Mouse (Mus musculus) CH12.LX (cell line): ENCODE measurements around the gene Mtx1. TPM values are rescaled to one million over a fixed set of nuclear protein-coding genes. Genes with fewer than 3 reads are reported as not detected.

ENCODE experiments used
- DNase-seq: peaks from one replicate; pipeline ENCODE4 v3.0.0-alpha.2; 2013; ENCODE audit errors: extremely low read depth
- H3K27ac ChIP-seq: 2 replicates; pipeline ENCODE4 v1.5.1; 2012; ENCODE audit warnings: low read depth, mild to moderate bottlenecking, control low read depth, moderate library complexity; ENCODE audit not compliant: insufficient read depth
- H3K27me3 ChIP-seq: replicated peaks from 2 replicates; pipeline ENCODE3; 2012; ENCODE audit warnings: inconsistent platforms
- H3K36me3 ChIP-seq, 2 experiments: replicated peaks in 1 of 2; 2 replicates each; pipeline versions ENCODE3 to v1.6.1; 2012; ENCODE audit warnings: inconsistent platforms in 1 of 2, low read length in 1 of 2, mild to moderate bottlenecking in 1 of 2, mixed read lengths in 1 of 2, moderate library complexity in 1 of 2; ENCODE audit not compliant: control insufficient read depth in 1 of 2, insufficient read depth in 1 of 2
- H3K4me1 ChIP-seq, 2 experiments: 2 replicates each; pipeline ENCODE4 v1.6.1; 2012; ENCODE audit warnings: inconsistent platforms in 1 of 2, moderate library complexity in 1 of 2; ENCODE audit not compliant: insufficient read depth in 2 of 2, control insufficient read depth in 1 of 2
- H3K4me2 ChIP-seq: 2 replicates; pipeline ENCODE4 v1.6.1; 2012; ENCODE audit warnings: low read depth, mild to moderate bottlenecking, control low read depth; ENCODE audit not compliant: poor library complexity, insufficient read depth, severe bottlenecking
- H3K4me3 ChIP-seq, 3 experiments: fragments of 150-350 bp in 1 of 3; sonication (generic) in 1 of 3; replicated peaks in 1 of 3; 2 replicates each; pipeline versions ENCODE3 to v1.5.1; 2011 to 2012; ENCODE audit warnings: low read depth in 2 of 3, low read length in 2 of 3, mild to moderate bottlenecking in 2 of 3, moderate library complexity in 2 of 3, control low read depth in 1 of 3, improper control_type of control experiment in 1 of 3, inconsistent platforms in 1 of 3, mixed read lengths in 1 of 3; ENCODE audit not compliant: poor library complexity in 1 of 3
- H3K79me2 ChIP-seq: replicated peaks from 2 replicates; pipeline ENCODE4 v1.6.1; 2012; ENCODE audit warnings: mild to moderate bottlenecking, moderate library complexity; ENCODE audit not compliant: control insufficient read depth, poor library complexity, insufficient read depth, severe bottlenecking; ENCODE audit errors: extremely low read depth
- H3K9ac ChIP-seq: 2 replicates; pipeline ENCODE4 v1.6.1; 2012; ENCODE audit warnings: low read depth, mild to moderate bottlenecking, control low read depth, moderate library complexity; ENCODE audit not compliant: insufficient read depth
- H3K9me3 ChIP-seq: replicated peaks from 2 replicates; pipeline ENCODE3; 2012; ENCODE audit warnings: low read length, inconsistent platforms, mixed read lengths
- CHD1 ChIP-seq: IDR thresholded peaks from 2 replicates; pipeline ENCODE4 v1.6.1; 2012; ENCODE audit warnings: low read depth, low read length, improper control_type of control experiment, inconsistent platforms
- CTCF ChIP-seq, 2 experiments: IDR thresholded peaks in 1 of 2; conservative IDR thresholded peaks in 1 of 2; 2 replicates each; pipeline ENCODE4 v1.5.1; 2011 to 2012; ENCODE audit warnings: low read depth in 2 of 2, low read length in 2 of 2, improper control_type of control experiment in 1 of 2, inconsistent platforms in 1 of 2, mild to moderate bottlenecking in 1 of 2, moderate library complexity in 1 of 2
- ELF1 ChIP-seq: IDR thresholded peaks from 2 replicates; pipeline ENCODE4 v1.6.1; 2014; ENCODE audit warnings: low read depth, mild to moderate bottlenecking, inconsistent platforms, low read length, improper control_type of control experiment
- EP300 ChIP-seq: IDR thresholded peaks from 2 replicates; pipeline ENCODE4 v1.6.1; 2011; ENCODE audit warnings: low read length, improper control_type of control experiment
- GABPA ChIP-seq: IDR thresholded peaks from 2 replicates; pipeline ENCODE4 v1.6.1; 2012; ENCODE audit warnings: low read depth, low read length, improper control_type of control experiment, inconsistent platforms; ENCODE audit not compliant: insufficient replicate concordance
- HCFC1 ChIP-seq: IDR thresholded peaks from 2 replicates; pipeline ENCODE4 v1.6.1; 2012; ENCODE audit warnings: low read depth, mild to moderate bottlenecking, inconsistent platforms, low read length, improper control_type of control experiment
- MAFK ChIP-seq: IDR thresholded peaks from 2 replicates; pipeline ENCODE4 v1.6.1; 2011; ENCODE audit warnings: low read length, improper control_type of control experiment; ENCODE audit not compliant: insufficient replicate concordance
- MEF2A ChIP-seq: IDR thresholded peaks from 2 replicates; pipeline ENCODE4 v1.6.1; 2014; ENCODE audit warnings: low read depth, mild to moderate bottlenecking, inconsistent platforms, low read length, improper control_type of control experiment, borderline replicate concordance
- NELFE ChIP-seq: IDR thresholded peaks from 2 replicates; pipeline ENCODE4 v1.6.1; 2011; ENCODE audit warnings: low read depth, low read length, improper control_type of control experiment
- POLR2A ChIP-seq: IDR thresholded peaks from 2 replicates; pipeline ENCODE4 v1.6.1; 2011; ENCODE audit warnings: low read depth, mild to moderate bottlenecking, improper control_type of control experiment, low read length
- POLR2AphosphoS2 ChIP-seq: IDR thresholded peaks from 2 replicates; pipeline ENCODE4 v1.6.1; 2011; ENCODE audit warnings: low read depth, low read length, improper control_type of control experiment
- RCOR1 ChIP-seq: conservative IDR thresholded peaks from 2 replicates; pipeline ENCODE4 v1.6.1; 2012; ENCODE audit warnings: low read depth, mild to moderate bottlenecking, inconsistent platforms, low read length, improper control_type of control experiment
- SMC3 ChIP-seq: IDR thresholded peaks from 2 replicates; pipeline ENCODE4 v1.6.1; 2011; ENCODE audit warnings: low read depth, low read length, improper control_type of control experiment
- TBP ChIP-seq: conservative IDR thresholded peaks from 2 replicates; pipeline ENCODE4 v1.6.1; 2011; ENCODE audit warnings: low read depth, low read length, improper control_type of control experiment
- TCF12 ChIP-seq: IDR thresholded peaks from 2 replicates; pipeline ENCODE4 v1.6.1; 2014; ENCODE audit warnings: low read depth, mild to moderate bottlenecking, inconsistent platforms, low read length, improper control_type of control experiment
- ZMIZ1 ChIP-seq: IDR thresholded peaks from 2 replicates; pipeline ENCODE4 v1.6.1; 2012; ENCODE audit warnings: low read depth, mild to moderate bottlenecking, inconsistent platforms, low read length, improper control_type of control experiment
- dilution Hi-C: fragments of 300-500 bp; cut with MboI; formaldehyde crosslinking; loops from 2 replicates; pipeline ENCODE4 v1.14.3; 2020; ENCODE audit warnings: low sequenced_read_pairs; ENCODE audit not compliant: extremely low pct_unique_long_range_greater_than_20kb, extremely low pct_ligation_motif_present
- in situ Hi-C: fragments of 300-500 bp; cut with MboI; formaldehyde crosslinking; loops from 3 replicates; pipeline ENCODE4 v1.14.3; 2019; ENCODE audit warnings: low sequenced_read_pairs, low pct_ligation_motif_present, low pct_unique_long_range_greater_than_20kb, mixed read lengths
- polyA plus RNA-seq: library from polyadenylated mRNA; unstranded; fragments of >175 nt; gene quantifications from 2 replicates; pipeline ENCODE4 v1.2.1, GENCODE M21; 2012; ENCODE audit warnings: low read depth; ENCODE audit not compliant: insufficient read length
- total RNA-seq, 2 experiments: library from RNA; depleted of rRNA; stranded (reverse); fragments of 300-350 nt in 1 of 2; fragments of >200 nt in 1 of 2; gene quantifications; 2 replicates each; pipeline ENCODE4 v1.2.3; 2012 to 2014

Gene Mtx1
- total and polyA plus RNA-seq, 3 experiments = 162 to 299 (median 205) TPM

DNA sequence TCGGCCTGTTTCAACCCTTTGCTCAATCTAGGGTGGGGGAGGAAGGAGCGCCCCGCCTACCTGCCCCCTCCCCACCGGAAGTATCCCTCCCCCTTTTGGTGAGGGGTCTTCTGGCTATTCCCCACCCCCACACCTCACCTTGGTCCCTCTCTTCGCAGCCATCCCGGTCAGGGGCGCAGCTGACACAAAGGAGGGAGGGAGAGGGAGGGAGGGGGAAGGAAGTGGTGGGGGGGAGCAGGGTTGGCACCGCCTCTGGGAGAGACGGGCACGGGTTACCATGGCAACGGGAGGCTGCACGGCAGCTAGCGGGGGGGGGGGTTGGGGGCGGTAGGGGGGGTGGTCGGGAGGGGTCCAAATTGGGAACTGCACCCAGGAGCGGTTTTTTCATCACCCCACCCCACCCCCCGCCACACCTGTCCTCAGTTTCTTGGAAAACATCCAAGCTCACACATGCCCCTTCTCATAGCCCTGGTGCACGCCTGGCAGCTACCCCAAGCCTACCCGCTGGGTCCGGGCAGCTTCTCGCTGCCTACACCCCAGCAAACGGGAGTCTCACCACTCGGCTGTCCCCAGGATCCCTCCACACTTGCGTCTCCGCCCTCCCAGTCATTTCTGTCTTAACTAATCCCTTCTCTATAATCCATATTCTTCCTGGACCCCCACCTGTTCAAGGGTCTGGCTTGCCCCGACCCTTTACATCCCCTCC is 18.2 kb upstream of the Mtx1 start:
- Histone ChIP-seq H3K4me3 (peak overlapping the region; percentile 63 to 84 (median 80)), H3K36me3 (peaks cover 22 to 41% of the 10 kb centered on the region in 2 experiments)
- no peak for TF ChIP-seq GABPA
- TF ChIP-seq POLR2A = no peak
- TF ChIP-seq NELFE = no peak
- 0 out of 2 replicates have a peak, but pooled peaks have one; percentile 16 for TF ChIP-seq TCF12
- 0 out of 2 replicates have a peak, but pooled peaks have one; percentile 3 for TF ChIP-seq MEF2A
- no peak for TF ChIP-seq ELF1
- no peak for TF ChIP-seq HCFC1
- TF ChIP-seq CHD1 = no peak
- no peak for TF ChIP-seq SMC3
- no peak for TF ChIP-seq TBP
- no peak for TF ChIP-seq ZMIZ1
- TF ChIP-seq EP300 = no peak
- TF ChIP-seq RCOR1 = no peak
- TF ChIP-seq POLR2AphosphoS2 = no peak
- TF ChIP-seq, all 38 proteins: peak for 2
- no peak for DNase-seq
- H3K4me1 ChIP-seq = peaks cover 3 to 58% of the 10 kb centered on the region in 2 experiments; a peak in 2 of 4 replicates
- peaks cover 17% of the 10 kb centered on the region for H3K79me2 ChIP-seq
- in situ Hi-C loops (loop anchor here (5.0 kb wide), 2 partner anchors 38 to 52 kb away; no protein-coding TSS in a partner anchor), dilution Hi-C loops (no loop called here)
- H3K27me3 ChIP-seq = no peaks in the 10 kb centered on the region
- no peaks in the 10 kb centered on the region for H3K9me3 ChIP-seq
- H3K27ac ChIP-seq = no peak overlapping the region
- peak overlapping the region; percentile 87 for H3K4me2 ChIP-seq
- H3K9ac ChIP-seq = peak overlapping the region; percentile 55

DNA sequence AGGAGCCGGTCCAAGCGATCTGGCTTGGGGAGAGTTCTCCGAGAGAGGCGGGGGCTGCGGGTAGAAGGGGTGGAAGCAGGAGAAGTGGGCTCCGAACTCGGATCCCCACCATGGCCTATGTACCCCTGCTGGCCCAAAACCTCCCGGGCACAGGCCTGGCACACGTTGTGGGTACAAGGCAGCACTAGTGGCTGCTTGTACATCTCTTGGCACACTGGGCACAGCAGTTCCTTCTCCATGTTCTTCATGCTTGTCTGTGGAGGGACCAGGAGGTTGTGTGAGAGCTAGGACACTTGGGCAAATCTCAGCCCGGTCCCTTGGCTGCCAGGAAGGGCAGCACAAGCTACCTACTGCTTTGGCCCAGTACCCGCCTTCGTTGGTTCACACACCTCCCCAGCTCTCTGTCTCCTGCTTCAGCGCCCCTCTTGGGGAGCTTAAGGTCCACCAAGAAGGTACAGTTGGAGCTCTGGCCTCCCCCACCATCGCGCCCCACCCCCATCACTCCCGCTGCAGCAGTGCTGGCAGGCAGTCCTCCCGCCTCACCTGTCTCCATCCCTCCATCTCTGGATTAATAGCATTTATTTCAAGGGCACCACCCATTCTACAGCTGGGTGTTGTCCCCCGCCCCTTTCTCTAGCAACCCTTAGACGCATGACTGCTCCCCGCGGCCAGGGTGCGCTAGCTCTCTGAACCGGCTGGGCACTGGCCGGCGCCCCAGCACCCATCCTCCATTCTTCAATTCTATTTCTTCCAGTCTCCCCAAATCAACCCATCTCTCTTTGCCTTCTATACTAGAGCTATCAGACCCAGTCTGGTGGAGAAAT is 17.5 kb upstream of the Mtx1 start:
- no peaks in the 10 kb centered on the region for H3K9me3 ChIP-seq
- H3K79me2 ChIP-seq = peaks cover 17% of the 10 kb centered on the region
- TF ChIP-seq CTCF (conservative IDR thresholded peaks at IDR 0.05 in 1 of 2, IDR thresholded peaks at IDR 0.05 in 1 of 2; ENCODE audit: low read depth in 2 of 2, low read length in 2 of 2) (peak in 1 of 2 experiments; percentile 37; a peak in 2 of 4 replicates), MAFK (no peak)
- TF ChIP-seq, all 38 proteins: peak for 1
- H3K9ac ChIP-seq = peak overlapping the region; percentile 24; the same call in 1 of the 2 replicates
- H3K4me1 ChIP-seq = peaks cover 3 to 54% of the 10 kb centered on the region in 2 experiments; a peak in 2 of 4 replicates
- in situ Hi-C loops = loop anchor here (5.0 kb wide), 1 partner anchor 37 kb away; no protein-coding TSS in a partner anchor
- DNase-seq = no peak
- dilution Hi-C loops = no loop called here
- no peaks in the 10 kb centered on the region for H3K27me3 ChIP-seq
- peak overlapping the region; percentile 87; the same call in 1 of the 2 replicates for H3K4me2 ChIP-seq
- H3K36me3 ChIP-seq = peaks cover 16 to 37% of the 10 kb centered on the region in 2 experiments
- H3K4me3 ChIP-seq = peak overlapping the region; percentile 42 to 48 (median 48)
- H3K27ac ChIP-seq = no peak overlapping the region
